Mouse (Mus musculus): ENCODE measurements around the gene Nsg2. TPM values are rescaled to one million over a fixed set of nuclear protein-coding genes. Genes with fewer than 3 reads are reported as not detected.
"Not testable (repeated sequence)": the region's sequence is repeated elsewhere in the genome, so short reads cannot be mapped to it uniquely, and the experiment has no call there.

The Nsg2 gene
- polyA plus RNA-seq (2016; fragmentation: Nextera tagmentation; extraction: Ambion mirVana) = 185 and 202 TPM in 2 replicates

GRCm38 (mm10) chr11:32000281-32000680, at the start of gene Nsg2:
Nsg2 (plus strand) TSS chr11:32000463.
- H3K9ac ChIP-seq = peak within 1 kb of the TSS; percentile 67
- WGBS = under 1% methylated on average over 16 of the region's 16 CpGs
- no peaks in the 10 kb centered on the region for H3K9me3 ChIP-seq
- peaks cover 20% of the 10 kb centered on the region for H3K36me3 ChIP-seq (replicated peaks)
- H3K27me3 ChIP-seq = peaks cover 5% of the 10 kb centered on the region; the same call in 1 of the 2 replicates
- H3K4me3 ChIP-seq (replicated peaks) = peak within 1 kb of the TSS; percentile 43
- ATAC-seq (ENCODE audit: low FRiP score) = peak; percentile 90
- H3K4me2 ChIP-seq = peak within 1 kb of the TSS; percentile 55
- H3K27ac ChIP-seq = peak within 1 kb of the TSS; percentile 92
- H3K4me1 ChIP-seq = peaks cover 28% of the 10 kb centered on the region

GRCm38 (mm10) chr11:31960071-31960470, 40.2 kb upstream of the Nsg2 start:
- Histone ChIP-seq H3K9ac (no peak overlapping the region), H3K9me3 (no peaks in the 10 kb centered on the region), H3K27me3 (no peaks in the 10 kb centered on the region), H3K4me1 (no peaks in the 10 kb centered on the region), H3K36me3 (replicated peaks) (no peaks in the 10 kb centered on the region), H3K4me3 (replicated peaks) (no peak overlapping the region), H3K27ac (no peak overlapping the region), H3K4me2 (no peak overlapping the region)
- no peak for ATAC-seq (ENCODE audit: low FRiP score)

GRCm38 (mm10) chr11:31963993-31964392, 36.3 kb upstream of the Nsg2 start:
- H3K9me3 ChIP-seq = no peaks in the 10 kb centered on the region
- no peak overlapping the region for H3K9ac ChIP-seq
- no peak for ATAC-seq (ENCODE audit: low FRiP score)
- no peak overlapping the region for H3K4me3 ChIP-seq (replicated peaks)
- H3K4me1 ChIP-seq = peaks cover 6% of the 10 kb centered on the region
- WGBS = 100% methylated on average over 1 of the region's 1 CpGs
- H3K36me3 ChIP-seq (replicated peaks) = no peaks in the 10 kb centered on the region
- no peak overlapping the region for H3K27ac ChIP-seq
- H3K4me2 ChIP-seq = no peak overlapping the region
- no peaks in the 10 kb centered on the region for H3K27me3 ChIP-seq

- Histone ChIP-seq H3K4me3 (replicated peaks) (peak within 1 kb of the TSS; percentile 29), H3K36me3 (replicated peaks) (no peaks in the 10 kb centered on the region), H3K9ac (0 out of 2 replicates have a peak within 1 kb of the TSS, but pooled peaks have one; percentile 40), H3K27me3 (no peaks in the 10 kb centered on the region), H3K9me3 (no peaks in the 10 kb centered on the region), H3K4me2 (peak within 1 kb of the TSS; percentile 49), H3K4me1 (peaks cover 6% of the 10 kb centered on the region), H3K27ac (no peak within 1 kb of the TSS)
- ATAC-seq (ENCODE audit: low FRiP score) = peak; percentile 75
- WGBS = 50% methylated on average over 49 of the region's 49 CpGs
Measured at GRCm38 (mm10) chr11:31965256-31966134, 34.8 kb upstream of the Nsg2 start, which contains the start of gene 4930524B15Rik. 4930524B15Rik (plus strand) TSS chr11:31965592.

- no peaks in the 10 kb centered on the region for H3K4me1 ChIP-seq
- H3K4me2 ChIP-seq = no peak overlapping the region
- H3K9me3 ChIP-seq = no peaks in the 10 kb centered on the region
- no peaks in the 10 kb centered on the region for H3K36me3 ChIP-seq (replicated peaks)
- no peak overlapping the region for H3K4me3 ChIP-seq (replicated peaks)
- WGBS = 89% methylated on average over 4 of the region's 4 CpGs
- no peak overlapping the region for H3K27ac ChIP-seq
- H3K27me3 ChIP-seq = no peaks in the 10 kb centered on the region
- ATAC-seq (ENCODE audit: low FRiP score) = no peak
- H3K9ac ChIP-seq = no peak overlapping the region
Measured at GRCm38 (mm10) chr11:31974132-31974531, 26.1 kb upstream of the Nsg2 start.

- Histone ChIP-seq H3K4me1 (no peaks in the 10 kb centered on the region), H3K27me3 (no peaks in the 10 kb centered on the region), H3K4me2 (no peak overlapping the region), H3K27ac (no peak overlapping the region), H3K4me3 (replicated peaks) (no peak overlapping the region), H3K36me3 (replicated peaks) (no peaks in the 10 kb centered on the region), H3K9me3 (peaks cover 2% of the 10 kb centered on the region; the same call in 1 of the 2 replicates), H3K9ac (no peak overlapping the region)
- ATAC-seq (ENCODE audit: low FRiP score) = no peak
- WGBS = 68% methylated on average over 8 of the region's 8 CpGs
Measured at GRCm38 (mm10) chr11:31974826-31975225, 25.4 kb upstream of the Nsg2 start.

- no peaks in the 10 kb centered on the region for H3K36me3 ChIP-seq (replicated peaks)
- no peak overlapping the region for H3K9ac ChIP-seq
- 81% methylated on average over 5 of the region's 5 CpGs for WGBS
- H3K4me2 ChIP-seq = no peak overlapping the region
- no peaks in the 10 kb centered on the region for H3K27me3 ChIP-seq
- no peak for ATAC-seq (ENCODE audit: low FRiP score)
- no peak overlapping the region for H3K4me3 ChIP-seq (replicated peaks)
- H3K27ac ChIP-seq = no peak overlapping the region
- H3K9me3 ChIP-seq = peaks cover 7% of the 10 kb centered on the region; the same call in 1 of the 2 replicates
- H3K4me1 ChIP-seq = no peaks in the 10 kb centered on the region
Measured at GRCm38 (mm10) chr11:31975678-31976077, 24.6 kb upstream of the Nsg2 start.

- Histone ChIP-seq H3K9ac (no peak overlapping the region), H3K36me3 (replicated peaks) (no peaks in the 10 kb centered on the region), H3K27ac (no peak overlapping the region), H3K4me2 (no peak overlapping the region), H3K4me1 (no peaks in the 10 kb centered on the region), H3K4me3 (replicated peaks) (no peak overlapping the region), H3K27me3 (no peaks in the 10 kb centered on the region), H3K9me3 (peaks cover 7% of the 10 kb centered on the region; the same call in 1 of the 2 replicates)
- WGBS = 76% methylated on average over 5 of the region's 5 CpGs
- ATAC-seq (ENCODE audit: low FRiP score) = no peak
Measured at GRCm38 (mm10) chr11:31976137-31976536, 24.1 kb upstream of the Nsg2 start.

- H3K27ac ChIP-seq; H3K4me3 ChIP-seq (replicated peaks); H3K27me3 ChIP-seq; H3K9me3 ChIP-seq; H3K36me3 ChIP-seq (replicated peaks); ATAC-seq (ENCODE audit: low FRiP score); H3K4me1 ChIP-seq; H3K9ac ChIP-seq; H3K4me2 ChIP-seq: not testable (repeated sequence)
- 87% methylated on average over 5 of the region's 5 CpGs for WGBS
Measured at GRCm38 (mm10) chr11:31980089-31980488, 20.2 kb upstream of the Nsg2 start.

- no peak overlapping the region for H3K9ac ChIP-seq
- H3K36me3 ChIP-seq (replicated peaks) = no peaks in the 10 kb centered on the region
- no peaks in the 10 kb centered on the region for H3K4me1 ChIP-seq
- peaks cover 7% of the 10 kb centered on the region; the same call in 1 of the 2 replicates for H3K9me3 ChIP-seq
- no peak for ATAC-seq (ENCODE audit: low FRiP score)
- H3K27me3 ChIP-seq = no peaks in the 10 kb centered on the region
- H3K4me3 ChIP-seq (replicated peaks) = no peak overlapping the region
- H3K27ac ChIP-seq = no peak overlapping the region
- no peak overlapping the region for H3K4me2 ChIP-seq
- WGBS = 91% methylated on average over 7 of the region's 7 CpGs
Measured at GRCm38 (mm10) chr11:31981830-31982229, 18.4 kb upstream of the Nsg2 start.

- not testable (repeated sequence) for H3K9ac ChIP-seq; H3K4me2 ChIP-seq; H3K9me3 ChIP-seq; H3K36me3 ChIP-seq (replicated peaks); H3K27ac ChIP-seq; ATAC-seq (ENCODE audit: low FRiP score); H3K4me1 ChIP-seq; H3K4me3 ChIP-seq (replicated peaks); H3K27me3 ChIP-seq
- WGBS = 81% methylated on average over 13 of the region's 13 CpGs
Measured at GRCm38 (mm10) chr11:31982247-31982943, 17.9 kb upstream of the Nsg2 start.

GRCm38 (mm10) chr11:31983249-31983648, 17.0 kb upstream of the Nsg2 start:
- Histone ChIP-seq H3K36me3 (replicated peaks) (no peaks in the 10 kb centered on the region), H3K4me3 (replicated peaks) (no peak overlapping the region), H3K4me1 (no peaks in the 10 kb centered on the region), H3K27me3 (no peaks in the 10 kb centered on the region), H3K4me2 (no peak overlapping the region), H3K9me3 (peaks cover 7% of the 10 kb centered on the region; the same call in 1 of the 2 replicates), H3K27ac (no peak overlapping the region), H3K9ac (no peak overlapping the region)
- no peak for ATAC-seq (ENCODE audit: low FRiP score)
